Mouse (Mus musculus) C2C12 (cell line): ENCODE measurements around the gene Sdccag8.

Experiments
- CEBPB ChIP-seq: IDR thresholded peaks from one replicate; pipeline ENCODE4 v1.6.1; 2011; ENCODE audit warnings: low read depth, mild to moderate bottlenecking, control low read depth, moderate library complexity
- CTCF ChIP-seq: IDR thresholded peaks from one replicate; pipeline ENCODE4 v1.5.1; 2011; ENCODE audit not compliant: control insufficient read depth, insufficient read depth, insufficient read length
- FOSL1 ChIP-seq: IDR thresholded peaks from one replicate; pipeline ENCODE4 v1.8.0; 2011; ENCODE audit warnings: mild to moderate bottlenecking, low read length; ENCODE audit not compliant: poor library complexity, insufficient read depth, severe bottlenecking
- MAX ChIP-seq: IDR thresholded peaks from one replicate; pipeline ENCODE4 v1.6.1; 2011; ENCODE audit warnings: mild to moderate bottlenecking, control low read depth
- MYOG ChIP-seq: IDR thresholded peaks from one replicate; pipeline ENCODE4 v1.6.1; 2011; ENCODE audit not compliant: control insufficient read depth, insufficient read length; ENCODE audit errors: extremely low read depth
- USF1 ChIP-seq: IDR thresholded peaks from one replicate; pipeline ENCODE4 v1.6.1; 2011; ENCODE audit warnings: low read depth, mild to moderate bottlenecking, control low read depth, moderate library complexity

DNA sequence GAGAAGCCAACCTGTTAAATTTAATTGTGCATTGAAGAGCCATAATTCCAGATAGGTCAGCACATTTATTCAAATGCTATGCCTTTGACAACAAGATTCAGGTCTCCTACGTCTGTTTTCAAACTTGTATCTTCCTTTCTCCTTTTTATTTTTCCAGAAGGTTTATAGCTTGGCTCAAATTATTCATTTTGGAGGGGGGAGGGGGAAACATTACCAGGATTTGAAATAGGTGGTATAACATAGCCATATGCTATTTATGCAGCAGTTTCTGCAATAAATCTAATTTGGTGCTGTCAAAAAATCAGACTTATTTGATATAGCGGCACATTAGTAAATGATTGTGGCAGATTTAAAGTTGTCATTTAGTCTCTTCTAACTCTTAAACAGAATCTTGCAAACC is 116.1 kb downstream of the Sdccag8 start:
- TF ChIP-seq CTCF (no peak), MYOG (no peak), USF1 (no peak), CEBPB (no peak), MAX (no peak), FOSL1 (no peak)
